Mouse (Mus musculus): ENCODE results near the gene Ccrl2. TPM values are rescaled to one million over a fixed set of nuclear protein-coding genes. Genes with fewer than 3 reads are reported as not detected.

Gene Ccrl2
- polyA plus RNA-seq, 1 experiment from 2014 or later: 1.8 TPM

DNA sequence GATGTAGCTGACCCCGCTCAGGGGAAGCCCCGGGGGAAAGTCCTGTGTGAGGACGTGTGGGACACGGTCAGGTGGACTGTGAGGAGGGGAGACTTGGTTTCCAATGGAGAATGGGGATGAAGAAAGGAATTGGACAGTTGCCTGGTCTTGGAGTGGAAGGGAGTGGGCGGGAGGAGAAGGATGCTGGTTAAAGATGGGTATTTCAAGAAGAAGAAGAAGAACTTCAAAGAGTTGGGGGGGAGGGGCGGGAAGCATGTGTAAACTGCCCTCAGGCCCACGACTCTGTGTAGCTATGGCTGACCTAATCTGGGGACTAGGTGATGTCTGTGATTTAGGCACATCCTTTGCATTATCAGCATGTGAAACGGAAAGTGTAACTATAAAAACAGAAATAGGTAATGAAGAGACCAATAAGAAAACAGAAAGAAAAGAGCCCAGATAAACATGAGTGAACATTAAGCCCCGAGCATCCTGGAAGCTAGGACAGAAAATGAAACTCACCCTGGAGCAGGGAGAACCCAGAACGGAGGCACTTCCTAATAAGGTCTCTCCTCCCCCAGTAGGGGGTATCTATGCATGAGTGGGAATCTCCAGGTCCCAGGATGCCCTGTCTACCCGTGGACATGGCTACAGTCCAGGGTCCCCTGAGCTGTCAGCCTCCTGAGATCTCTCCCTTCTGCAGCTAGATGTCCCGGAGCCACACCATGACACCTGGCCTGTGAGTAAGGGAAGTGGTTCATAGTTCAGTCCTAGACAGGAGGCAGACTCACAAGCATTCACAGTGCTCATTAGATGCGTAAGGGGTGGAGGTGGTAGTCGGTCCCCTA lies 438 bp upstream of the Ccrl2 start:
- Histone ChIP-seq H3K9me3 (no peaks in the 10 kb centered on the region), H3K27ac (no peak overlapping the region), H3K4me2 (replicated peaks) (peak overlapping the region; percentile 83), H3K4me3 (replicated peaks) (peak overlapping the region; percentile 45; the same call in 1 of the 2 replicates), H3K27me3 (replicated peaks) (no peaks in the 10 kb centered on the region), H3K4me1 (replicated peaks) (peaks cover 12% of the 10 kb centered on the region), H3K36me3 (no peaks in the 10 kb centered on the region), H3K9ac (no peak overlapping the region)
- WGBS: 52% methylated on average over 14 of the region's 14 CpGs
- no peak; the same call in 1 of the 2 replicates for ATAC-seq

DNA sequence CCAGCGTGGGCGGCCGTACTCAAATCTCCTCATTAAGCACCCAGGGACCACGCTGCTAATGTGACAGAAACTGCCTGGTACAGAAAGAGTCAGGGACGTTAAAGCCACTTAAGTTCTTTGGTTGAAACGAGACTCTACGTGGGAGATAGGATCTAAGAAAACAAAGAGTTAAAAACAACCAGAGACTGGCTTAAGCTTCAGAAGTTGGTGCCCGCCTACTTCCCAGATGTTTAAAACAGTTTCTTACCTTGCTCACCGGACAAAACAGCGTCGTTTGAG lies 861 bp downstream of the Ccrl2 start:
- Histone ChIP-seq H3K36me3 (no peaks in the 10 kb centered on the region), H3K9ac (peak overlapping the region; percentile 39), H3K9me3 (no peaks in the 10 kb centered on the region), H3K27ac (peak overlapping the region; percentile 19; the same call in 1 of the 2 replicates), H3K4me3 (replicated peaks) (peak overlapping the region; percentile 45), H3K4me2 (replicated peaks) (peak overlapping the region; percentile 83), H3K27me3 (replicated peaks) (no peaks in the 10 kb centered on the region), H3K4me1 (replicated peaks) (peaks cover 12% of the 10 kb centered on the region)
- peak; percentile 26 for ATAC-seq
- WGBS: 3% methylated on average over 11 of the region's 11 CpGs

DNA sequence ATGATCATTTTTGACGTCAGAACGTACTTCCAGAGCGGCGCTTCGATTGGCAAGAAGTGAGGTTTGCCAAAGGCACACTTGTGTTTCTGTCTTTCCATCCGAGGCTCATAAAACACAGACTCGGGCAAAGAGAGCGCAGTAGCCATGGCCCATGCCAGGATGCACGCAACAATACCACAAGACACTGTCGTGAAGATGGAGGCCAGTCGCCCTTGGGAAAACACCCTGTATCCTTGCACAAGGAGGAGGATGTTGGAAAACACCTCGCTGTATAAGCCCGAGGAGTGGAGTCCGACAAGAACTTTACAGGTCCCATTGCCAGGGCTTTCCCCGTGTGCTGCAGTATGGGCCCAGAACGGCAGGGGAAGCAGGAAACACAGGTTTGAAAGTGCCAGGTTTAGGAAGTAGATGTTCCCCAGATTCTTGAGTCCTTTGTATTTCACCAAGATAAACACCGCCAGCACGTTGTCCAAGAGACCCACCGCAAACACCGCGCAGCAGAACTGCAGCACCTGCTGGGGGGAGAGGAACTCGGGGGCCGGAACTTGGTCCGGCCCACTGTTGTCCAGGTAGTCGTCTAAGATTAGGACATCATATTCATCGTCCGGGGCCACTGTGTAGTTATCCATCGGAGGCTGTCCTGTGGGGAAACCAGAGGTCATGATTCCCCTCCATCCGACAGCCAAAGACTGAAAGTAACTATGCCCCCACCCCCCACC lies 1.4 kb downstream of the Ccrl2 start:
- no peaks in the 10 kb centered on the region for H3K36me3 ChIP-seq
- peak overlapping the region; percentile 39 for H3K9ac ChIP-seq
- H3K4me2 ChIP-seq (replicated peaks): peak overlapping the region; percentile 83
- ATAC-seq: peak; percentile 22; the same call in 1 of the 2 replicates
- H3K4me3 ChIP-seq (replicated peaks): peak overlapping the region; percentile 45
- H3K4me1 ChIP-seq (replicated peaks): peaks cover 12% of the 10 kb centered on the region
- H3K27ac ChIP-seq: no peak overlapping the region
- H3K27me3 ChIP-seq (replicated peaks): no peaks in the 10 kb centered on the region
- 46% methylated on average over 29 of the region's 29 CpGs for WGBS
- no peaks in the 10 kb centered on the region for H3K9me3 ChIP-seq

DNA sequence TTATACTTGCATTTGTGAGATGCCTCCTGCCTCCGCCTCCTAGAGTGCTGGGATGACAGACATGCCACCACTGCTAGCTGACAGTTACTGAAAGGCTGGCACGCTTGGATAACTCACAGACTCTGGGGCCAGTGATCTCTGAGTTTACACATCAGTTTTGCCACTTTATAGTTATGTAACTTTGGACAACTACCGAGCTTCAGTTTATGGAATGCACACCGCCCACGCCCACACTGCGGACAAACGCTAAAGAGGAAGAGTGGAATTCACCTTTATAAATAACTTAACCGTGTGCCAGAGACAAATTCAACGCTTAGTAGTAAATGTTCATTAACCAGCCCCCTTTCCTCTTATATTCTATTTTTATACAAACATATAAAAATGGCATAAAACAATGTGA lies 2.4 kb downstream of the Ccrl2 start:
- Histone ChIP-seq H3K4me1 (replicated peaks) (peaks cover 12% of the 10 kb centered on the region), H3K27me3 (replicated peaks) (no peaks in the 10 kb centered on the region), H3K27ac (no peak overlapping the region), H3K9ac (no peak overlapping the region), H3K4me3 (replicated peaks) (no peak overlapping the region), H3K36me3 (no peaks in the 10 kb centered on the region), H3K4me2 (replicated peaks) (no peak overlapping the region), H3K9me3 (no peaks in the 10 kb centered on the region)
- 76% methylated on average over 9 of the region's 9 CpGs for WGBS
- no peak for ATAC-seq

DNA sequence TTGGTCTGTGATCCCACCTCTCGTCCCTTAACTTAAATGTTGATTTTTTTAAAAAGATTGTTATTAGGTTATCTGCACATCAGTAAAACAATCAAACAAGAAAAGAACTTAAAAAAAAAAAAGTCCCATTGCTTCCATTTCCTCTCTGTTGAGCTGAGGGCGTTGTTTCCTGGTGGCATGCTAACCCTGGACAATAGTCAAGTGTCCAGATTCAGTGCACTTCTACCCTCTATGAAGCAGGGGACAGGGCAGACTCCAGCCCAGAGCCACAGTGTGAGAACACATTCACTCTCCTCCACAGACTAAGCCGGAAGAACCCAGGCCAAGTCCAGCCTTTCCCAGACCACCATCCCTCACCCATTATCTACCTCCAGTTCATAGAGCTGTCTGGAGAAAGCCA lies 8.9 kb downstream of the Ccrl2 start:
- no peaks in the 10 kb centered on the region for H3K9me3 ChIP-seq
- H3K4me1 ChIP-seq (replicated peaks): no peaks in the 10 kb centered on the region
- ATAC-seq: no peak
- H3K9ac ChIP-seq: no peak overlapping the region
- no peak overlapping the region for H3K27ac ChIP-seq
- H3K36me3 ChIP-seq: no peaks in the 10 kb centered on the region
- H3K27me3 ChIP-seq (replicated peaks): no peaks in the 10 kb centered on the region
- no peak overlapping the region for H3K4me2 ChIP-seq (replicated peaks)
- no peak overlapping the region for H3K4me3 ChIP-seq (replicated peaks)
- WGBS: 75% methylated on average over 3 of the region's 3 CpGs

DNA sequence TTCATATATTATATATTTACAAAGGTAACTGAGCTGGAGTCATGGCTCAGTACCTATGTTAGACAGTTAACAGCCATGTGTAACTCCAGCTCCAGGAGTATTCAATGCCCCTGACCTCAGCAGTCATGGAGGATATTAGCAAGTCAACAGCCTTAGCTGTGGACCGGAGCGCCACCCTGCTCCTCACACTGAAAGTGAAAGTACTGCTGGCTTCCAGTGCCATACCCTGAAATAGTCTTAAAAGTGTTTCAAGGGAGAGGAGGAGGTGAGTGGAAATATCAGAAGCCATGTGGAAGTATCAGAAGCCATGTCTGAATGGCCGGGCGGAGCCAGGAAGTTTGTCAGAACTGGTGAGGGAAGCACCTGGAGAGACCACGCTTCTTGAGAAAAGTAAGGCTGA lies 10.1 kb downstream of the Ccrl2 start:
- H3K4me1 ChIP-seq (replicated peaks): no peaks in the 10 kb centered on the region
- ATAC-seq: no peak
- WGBS: 86% methylated on average over 5 of the region's 5 CpGs
- no peaks in the 10 kb centered on the region for H3K9me3 ChIP-seq
- H3K36me3 ChIP-seq: no peaks in the 10 kb centered on the region
- no peak overlapping the region for H3K27ac ChIP-seq
- H3K9ac ChIP-seq: no peak overlapping the region
- H3K27me3 ChIP-seq (replicated peaks): no peaks in the 10 kb centered on the region
- no peak overlapping the region for H3K4me2 ChIP-seq (replicated peaks)
- no peak overlapping the region for H3K4me3 ChIP-seq (replicated peaks)

DNA sequence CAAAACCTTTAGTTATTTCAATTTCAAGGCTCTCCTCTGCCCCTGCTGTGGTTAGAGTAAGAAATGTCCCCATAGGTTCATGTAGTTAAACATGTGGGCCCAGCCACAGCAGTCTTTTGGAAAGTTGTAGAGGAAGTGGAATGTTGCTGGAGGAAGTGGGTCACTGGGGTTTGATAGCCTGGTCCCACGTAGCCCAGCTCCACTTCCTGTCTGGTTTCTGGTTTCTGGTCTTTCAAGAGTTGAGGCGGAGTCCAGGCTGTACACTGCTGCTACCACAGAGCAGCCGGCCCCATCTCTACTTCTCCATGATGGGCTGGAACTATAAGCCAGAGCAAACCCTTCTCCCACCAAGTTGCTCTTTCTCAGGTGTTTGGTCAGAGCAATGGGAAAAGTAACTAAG lies 11.1 kb downstream of the Ccrl2 start:
- H3K4me3 ChIP-seq (replicated peaks): no peak overlapping the region
- H3K27ac ChIP-seq: no peak overlapping the region
- no peaks in the 10 kb centered on the region for H3K9me3 ChIP-seq
- H3K4me2 ChIP-seq (replicated peaks): no peak overlapping the region
- no peaks in the 10 kb centered on the region for H3K27me3 ChIP-seq (replicated peaks)
- H3K4me1 ChIP-seq (replicated peaks): no peaks in the 10 kb centered on the region
- H3K36me3 ChIP-seq: no peaks in the 10 kb centered on the region
- ATAC-seq: no peak; the same call in 1 of the 2 replicates
- 63% methylated on average over 3 of the region's 3 CpGs for WGBS
- H3K9ac ChIP-seq: no peak overlapping the region

DNA sequence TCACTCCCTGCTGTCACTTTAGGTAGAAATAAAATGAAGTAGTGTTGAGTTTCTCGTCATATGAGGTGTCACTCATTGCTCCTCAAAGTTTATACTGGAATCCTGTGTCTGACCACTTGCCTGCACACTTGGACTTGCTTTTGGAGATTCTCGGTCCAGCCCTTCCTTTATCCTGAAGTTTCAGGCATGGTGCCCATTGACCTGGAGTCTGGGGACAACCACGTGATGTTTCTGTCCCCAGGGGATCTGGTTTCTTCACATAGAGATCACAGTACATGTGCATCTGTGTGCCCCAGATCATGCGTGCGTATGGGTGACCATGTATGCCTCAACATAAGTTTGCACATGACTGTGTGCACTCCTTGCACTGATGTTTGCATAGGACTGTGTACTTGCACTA lies 15.1 kb downstream of the Ccrl2 start:
- Histone ChIP-seq H3K4me2 (replicated peaks) (no peak overlapping the region), H3K9ac (no peak overlapping the region), H3K4me3 (replicated peaks) (no peak overlapping the region), H3K36me3 (no peaks in the 10 kb centered on the region), H3K27me3 (replicated peaks) (no peaks in the 10 kb centered on the region), H3K9me3 (no peaks in the 10 kb centered on the region), H3K27ac (no peak overlapping the region), H3K4me1 (replicated peaks) (no peaks in the 10 kb centered on the region)
- WGBS: 84% methylated on average over 5 of the region's 5 CpGs
- ATAC-seq: no peak

DNA sequence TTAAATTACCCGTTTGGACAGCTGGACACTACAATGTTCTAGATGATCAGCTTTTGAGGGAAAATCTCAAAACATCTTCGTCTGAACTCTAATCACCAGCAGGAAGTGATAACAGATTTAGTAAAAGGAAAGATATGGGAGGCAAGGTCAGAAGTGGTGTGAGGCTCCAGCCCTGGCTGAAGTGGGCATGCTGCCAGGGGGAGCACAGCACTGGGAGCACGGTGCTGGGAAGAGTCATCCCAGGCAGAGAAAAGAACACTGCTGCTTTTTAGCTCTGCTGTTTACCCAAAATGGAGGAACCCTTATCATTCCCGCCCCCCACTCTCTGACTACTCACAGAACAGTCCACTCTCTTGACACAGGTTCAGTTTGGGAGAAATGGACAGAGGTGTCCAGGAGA lies 17.4 kb downstream of the Ccrl2 start:
- Histone ChIP-seq H3K27ac (no peak overlapping the region), H3K4me1 (replicated peaks) (no peaks in the 10 kb centered on the region), H3K36me3 (no peaks in the 10 kb centered on the region), H3K9me3 (no peaks in the 10 kb centered on the region), H3K4me2 (replicated peaks) (no peak overlapping the region), H3K27me3 (replicated peaks) (no peaks in the 10 kb centered on the region), H3K9ac (no peak overlapping the region), H3K4me3 (replicated peaks) (no peak overlapping the region)
- no peak for ATAC-seq
- WGBS: 70% methylated on average over 4 of the region's 4 CpGs

DNA sequence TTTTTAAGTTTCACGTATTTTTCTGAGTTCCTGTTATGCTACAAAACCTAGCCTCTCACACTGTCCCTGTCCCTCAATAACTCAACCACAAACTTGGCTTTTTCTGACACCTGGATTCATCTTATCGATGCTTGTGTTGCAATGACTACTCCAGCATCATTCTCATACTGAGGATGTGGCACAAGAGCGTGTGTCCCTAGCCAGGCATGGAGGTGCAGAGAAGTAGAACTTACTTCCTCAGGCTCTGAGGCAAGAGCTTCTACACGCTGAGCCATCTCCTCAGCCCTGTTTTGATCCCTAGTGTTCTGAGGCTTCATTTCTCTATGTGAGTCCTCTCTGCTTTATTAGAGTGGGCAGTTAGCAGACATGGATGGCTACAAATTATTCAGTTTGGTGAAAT lies 23.6 kb downstream of the Ccrl2 start:
- H3K4me2 ChIP-seq (replicated peaks): no peak overlapping the region
- H3K4me1 ChIP-seq (replicated peaks): no peaks in the 10 kb centered on the region
- no peak overlapping the region for H3K4me3 ChIP-seq (replicated peaks)
- no peak overlapping the region for H3K27ac ChIP-seq
- no peak for ATAC-seq
- no peak overlapping the region for H3K9ac ChIP-seq
- no peaks in the 10 kb centered on the region for H3K36me3 ChIP-seq
- H3K9me3 ChIP-seq: no peaks in the 10 kb centered on the region
- 93% methylated on average over 4 of the region's 4 CpGs for WGBS
- no peaks in the 10 kb centered on the region for H3K27me3 ChIP-seq (replicated peaks)

DNA sequence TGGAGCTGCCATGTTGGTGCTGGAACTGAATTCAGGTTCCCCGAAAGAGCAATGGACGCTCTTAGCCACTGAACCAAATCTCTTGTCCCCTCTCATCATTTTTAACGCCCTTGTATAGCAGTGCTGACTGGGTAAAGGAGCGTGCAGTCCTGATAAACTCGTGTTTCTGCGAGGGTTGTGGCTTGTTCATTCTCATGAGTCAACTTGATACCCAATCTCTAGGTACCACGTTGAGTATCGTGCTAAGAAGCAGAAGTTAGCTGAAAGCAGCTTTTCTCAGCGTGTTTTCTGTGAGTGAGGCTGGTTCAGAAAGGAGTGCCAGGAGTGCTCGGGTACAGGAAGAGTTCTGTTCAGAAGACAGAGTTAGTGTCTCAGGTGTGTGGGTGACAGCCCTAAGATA lies 30.5 kb downstream of the Ccrl2 start:
- no peak for ATAC-seq
- Histone ChIP-seq H3K9me3 (no peaks in the 10 kb centered on the region), H3K27ac (no peak overlapping the region), H3K4me3 (replicated peaks) (no peak overlapping the region), H3K27me3 (replicated peaks) (no peaks in the 10 kb centered on the region), H3K4me1 (replicated peaks) (no peaks in the 10 kb centered on the region), H3K4me2 (replicated peaks) (no peak overlapping the region), H3K36me3 (no peaks in the 10 kb centered on the region), H3K9ac (no peak overlapping the region)
- 86% methylated on average over 10 of the region's 10 CpGs for WGBS

DNA sequence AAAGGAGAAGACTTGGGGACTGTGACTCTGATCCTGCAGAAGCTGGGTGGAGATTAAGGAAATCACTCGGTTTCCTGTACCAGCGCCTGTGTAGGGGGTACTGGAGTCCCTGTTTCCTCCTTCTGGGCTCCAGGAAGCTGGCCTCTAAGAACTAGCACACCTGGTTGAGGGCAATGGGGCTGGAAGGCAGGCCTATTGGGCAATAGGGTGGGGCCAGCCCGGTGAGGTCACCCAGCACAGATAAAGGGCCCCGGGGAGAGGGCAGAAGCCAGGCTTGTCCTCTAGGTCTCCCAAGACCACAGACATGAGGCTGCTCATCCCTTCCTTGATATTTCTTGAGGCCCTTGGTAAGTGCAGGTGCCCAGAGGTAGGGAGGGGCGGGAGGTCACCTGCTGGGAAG lies 38.3 kb downstream of the Ccrl2 start, which contains the start of gene Ltf:
Ltf (plus strand) TSS at position 250 of the 400 bp plus-strand sequence.
- Histone ChIP-seq H3K9me3 (no peaks in the 10 kb centered on the region), H3K9ac (no peak within 1 kb of the TSS), H3K4me1 (replicated peaks) (no peaks in the 10 kb centered on the region; the same call in 1 of the 2 replicates), H3K36me3 (no peaks in the 10 kb centered on the region), H3K4me3 (replicated peaks) (no peak within 1 kb of the TSS), H3K4me2 (replicated peaks) (no peak within 1 kb of the TSS), H3K27me3 (replicated peaks) (no peaks in the 10 kb centered on the region), H3K27ac (no peak within 1 kb of the TSS)
- WGBS: 47% methylated on average over 5 of the region's 5 CpGs
- ATAC-seq: peak; percentile 95

DNA sequence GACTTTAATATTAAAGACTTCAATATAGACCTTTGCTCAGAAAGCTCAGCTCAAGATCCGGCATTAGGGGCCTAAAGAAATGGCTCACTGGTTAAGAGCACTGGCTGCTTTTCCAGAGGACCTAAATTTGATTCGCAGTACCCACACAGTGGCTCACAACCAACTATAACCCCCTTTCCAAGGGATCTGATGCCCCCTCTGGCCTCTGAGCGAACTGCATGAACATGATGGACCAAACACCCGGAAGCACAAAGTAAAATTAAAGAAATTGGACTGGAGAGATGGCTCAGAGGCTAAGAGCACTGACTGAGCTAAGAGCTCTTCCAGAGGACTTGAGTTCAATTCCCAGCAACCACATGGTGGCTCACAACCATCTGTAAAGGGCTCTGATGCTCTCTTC lies 41.7 kb downstream of the Ccrl2 start:
- WGBS: 83% methylated on average over 4 of the region's 4 CpGs
- no peaks in the 10 kb centered on the region for H3K36me3 ChIP-seq
- no peaks in the 10 kb centered on the region; the same call in 1 of the 2 replicates for H3K4me1 ChIP-seq (replicated peaks)
- H3K9ac ChIP-seq: no peak overlapping the region
- no peak for ATAC-seq
- no peaks in the 10 kb centered on the region for H3K9me3 ChIP-seq
- no peak overlapping the region for H3K27ac ChIP-seq
- H3K4me2 ChIP-seq (replicated peaks): no peak overlapping the region
- no peak overlapping the region for H3K4me3 ChIP-seq (replicated peaks)
- H3K27me3 ChIP-seq (replicated peaks): no peaks in the 10 kb centered on the region

All from intestine, embryonic 15.5 days (tissue).